Mouse (Mus musculus) CH12.LX (cell line): ENCODE measurements around the gene Grk6.

Experiments used
- CTCF ChIP-seq, 2 experiments: IDR thresholded peaks in 1 of 2; conservative IDR thresholded peaks in 1 of 2; 2 replicates each; pipeline ENCODE4 v1.5.1; 2011 to 2012; ENCODE audit warnings: low read depth in 2 of 2, low read length in 2 of 2, improper control_type of control experiment in 1 of 2, inconsistent platforms in 1 of 2, mild to moderate bottlenecking in 1 of 2, moderate library complexity in 1 of 2
- E2F4 ChIP-seq: IDR thresholded peaks from 2 replicates; pipeline ENCODE4 v1.6.1; 2011; ENCODE audit warnings: low read depth, low read length, improper control_type of control experiment; ENCODE audit not compliant: insufficient replicate concordance
- EP300 ChIP-seq: IDR thresholded peaks from 2 replicates; pipeline ENCODE4 v1.6.1; 2011; ENCODE audit warnings: low read length, improper control_type of control experiment
- JUND ChIP-seq: conservative IDR thresholded peaks from 2 replicates; pipeline ENCODE4 v1.6.1; 2011; ENCODE audit warnings: low read depth, low read length, improper control_type of control experiment
- PAX5 ChIP-seq: IDR thresholded peaks from 2 replicates; pipeline ENCODE4 v1.6.1; 2012; ENCODE audit warnings: low read length, inconsistent platforms, mixed read lengths
- POLR2A ChIP-seq: IDR thresholded peaks from 2 replicates; pipeline ENCODE4 v1.6.1; 2011; ENCODE audit warnings: low read depth, mild to moderate bottlenecking, improper control_type of control experiment, low read length
- SMC3 ChIP-seq: IDR thresholded peaks from 2 replicates; pipeline ENCODE4 v1.6.1; 2011; ENCODE audit warnings: low read depth, low read length, improper control_type of control experiment
- USF1 ChIP-seq: IDR thresholded peaks from 2 replicates; pipeline ENCODE4 v1.6.1; 2014; ENCODE audit warnings: low read depth, mild to moderate bottlenecking, inconsistent platforms, low read length, improper control_type of control experiment
- ZC3H11A ChIP-seq: IDR thresholded peaks from 2 replicates; pipeline ENCODE4 v1.6.1; 2012; ENCODE audit warnings: low read depth, mild to moderate bottlenecking, inconsistent platforms, low read length, improper control_type of control experiment
- ZKSCAN1 ChIP-seq: IDR thresholded peaks from 2 replicates; pipeline ENCODE4 v1.6.1; 2012; ENCODE audit warnings: low read depth, inconsistent platforms, low read length, improper control_type of control experiment, borderline replicate concordance
- ZNF384 ChIP-seq: IDR thresholded peaks from 2 replicates; pipeline ENCODE4 v1.6.1; 2012; ENCODE audit warnings: low read depth, low read length, improper control_type of control experiment, inconsistent platforms

GRCm38 (mm10) chr13:55507877-55508276 lies 63.0 kb downstream of the Grk6 start:
- TF ChIP-seq POLR2A: no peak
- TF ChIP-seq ZNF384: no peak
- TF ChIP-seq CTCF (conservative IDR thresholded peaks at IDR 0.05 in 1 of 2, IDR thresholded peaks at IDR 0.05 in 1 of 2; ENCODE audit: low read depth in 2 of 2, low read length in 2 of 2): no peak
- TF ChIP-seq E2F4: no peak
- TF ChIP-seq ZC3H11A: no peak
- TF ChIP-seq USF1: no peak
- no peak for TF ChIP-seq PAX5
- no peak for TF ChIP-seq ZKSCAN1
- no peak for TF ChIP-seq SMC3
- TF ChIP-seq EP300: no peak
- no peak for TF ChIP-seq JUND
